In genomic region chr8:128491126-128492067, GRCm38 (mm10) we compare ENCODE assay signal across 8 mouse cellular contexts.
A peak's percentile ranks its signal among the peaks of the same experiment; 100 is the strongest.
DNase-seq lines count a peak whose midpoint lies in the region; ATAC-seq lines count a peak whose summit lies in the region.

No protein-coding gene starts in this region.

- ATAC-seq in stomach, embryonic 14.5 days (ENCODE audit: insufficient number of reproducible peaks, insufficient read depth, low FRiP score, low read depth), result peak; percentile 75; the same call in 1 of the 2 replicates

- H3K9me3 ChIP-seq in midbrain, embryonic 10.5 days (replicated peaks), result no peaks in the 10 kb centered on the region
- H3K9me3 ChIP-seq in stomach, embryonic 14.5 days (ENCODE audit: control insufficient read depth, low read depth, low read length), result no peaks in the 10 kb centered on the region

- H3K9ac ChIP-seq in stomach, embryonic 14.5 days (replicated peaks; ENCODE audit: low read depth, low read length), result no peak overlapping the region

- intact Hi-C loops in left cerebral cortex, postnatal 25 days (cut with DNase I), result loop anchor here (1.0 to 10.0 kb wide), 4 partner anchors 133 to 1301 kb away; partner anchors contain the start of gene Nrp1

- H3K4me2 ChIP-seq in stomach, embryonic 14.5 days (replicated peaks; ENCODE audit: low read depth, low read length), result no peak overlapping the region

- H3K36me3 ChIP-seq in midbrain, embryonic 10.5 days, result no peaks in the 10 kb centered on the region
- H3K36me3 ChIP-seq in stomach, embryonic 14.5 days (ENCODE audit: control insufficient read depth, insufficient read depth, low read length), result no peaks in the 10 kb centered on the region; the same call in 1 of the 2 replicates

- 49% methylated on average over 5 of the region's 5 CpGs for WGBS in midbrain, embryonic 10.5 days
- 47% methylated on average over 5 of the region's 5 CpGs for WGBS in stomach, embryonic 14.5 days

- no peak overlapping the region for H3K4me3 ChIP-seq in midbrain, embryonic 10.5 days
- H3K4me3 ChIP-seq in stomach, embryonic 14.5 days (ENCODE audit: low read depth, low read length), result no peak overlapping the region

- no peak overlapping the region for H3K27ac ChIP-seq in midbrain, embryonic 10.5 days (replicated peaks)
- H3K27ac ChIP-seq in stomach, embryonic 14.5 days (ENCODE audit: low read length), result no peak overlapping the region

- DNase-seq in 3134 (ENCODE audit: extremely low read depth, insufficient read length, low spot score), result peak; percentile 9
- peak; percentile 89 for DNase-seq in NIH3T3 (ENCODE audit: low read depth)
- DNase-seq in cerebellum, postnatal 14 days, result peak; percentile 72 to 74
- peak; percentile 30 for DNase-seq in gastrocnemius, postnatal 10 days
- peak; percentile 81 for DNase-seq in hindlimb bud, embryonic 11.5 days (ENCODE audit: extremely low spot score, low read depth, low spot score)
- peak; percentile 68 to 82 for DNase-seq in left cerebral cortex, postnatal 25 days (ENCODE audit: low spot score in 2 of 2)
- DNase-seq in midbrain, embryonic 10.5 days (ENCODE audit: low spot score), result peak; percentile 57

- peaks cover 27% of the 10 kb centered on the region; the same call in 1 of the 2 replicates for H3K27me3 ChIP-seq in midbrain, embryonic 10.5 days (ENCODE audit: low read depth, poor library complexity, severe bottlenecking)
- H3K27me3 ChIP-seq in stomach, embryonic 14.5 days (ENCODE audit: control insufficient read depth, insufficient read depth, low read length), result no peaks in the 10 kb centered on the region

- peaks cover 28% of the 10 kb centered on the region for H3K4me1 ChIP-seq in midbrain, embryonic 10.5 days
- peaks cover 4% of the 10 kb centered on the region; the same call in 1 of the 2 replicates for H3K4me1 ChIP-seq in stomach, embryonic 14.5 days (ENCODE audit: control insufficient read depth, insufficient read depth, low read length)

Comparison
In these comparisons a context has a peak if more than half of its experiments do, and no peak if none do; other contexts are left out.
1. DNase-seq: peak in every context shown above with its lines; median percentile 89 in NIH3T3; 81 in hindlimb bud, embryonic 11.5 days; 75 in left cerebral cortex, postnatal 25 days; 73 in cerebellum, postnatal 14 days; 57 in midbrain, embryonic 10.5 days; 30 in gastrocnemius, postnatal 10 days; 9 in 3134.